Mouse (Mus musculus) megakaryocyte progenitor cell, adult 5-6 weeks (primary cell): ENCODE data around the gene Wrap73. TPM values are rescaled to one million over a fixed set of nuclear protein-coding genes. Genes with fewer than 3 reads are reported as not detected.

Experiments used
- ATAC-seq: replicated peaks from 2 replicates; pipeline ENCODE4 v1.8.0; 2016; ENCODE audit warnings: mild to moderate bottlenecking, moderate TSS enrichment, inconsistent platforms; ENCODE audit not compliant: poor library complexity
- total RNA-seq, 2 experiments: library from RNA; stranded (forward) in 1 of 2; stranded (reverse) in 1 of 2; fragments of 157-497, 149-512 nt in 1 of 2; fragments of 200-1000 nt in 1 of 2; gene quantifications; 2 replicates each; pipeline versions ENCODE4 v1.2.3 to v1.2.4; 2015 to 2017

The Wrap73 gene
- total RNA-seq, 2 experiments from 2014 or later = 9.1 to 11.9 TPM

- ATAC-seq = no peak
Observed at GRCm38 (mm10) chr4:154171931-154172604, 29.9 kb downstream of the Wrap73 start.

GRCm38 (mm10) chr4:154177257-154177656, 35.1 kb downstream of the Wrap73 start:
- ATAC-seq = peak; percentile 48

GRCm38 (mm10) chr4:154181001-154181400, 38.8 kb downstream of the Wrap73 start:
- ATAC-seq = no peak

GRCm38 (mm10) chr4:154183566-154183965, 41.4 kb downstream of the Wrap73 start:
- no peak for ATAC-seq

GRCm38 (mm10) chr4:154185001-154185400, 42.8 kb downstream of the Wrap73 start:
- no peak for ATAC-seq

GRCm38 (mm10) chr4:154186002-154186537, 43.9 kb downstream of the Wrap73 start:
- no peak for ATAC-seq

- peak; percentile 85 for ATAC-seq
Observed at GRCm38 (mm10) chr4:154188948-154189347, 46.8 kb downstream of the Wrap73 start.

- ATAC-seq = no peak
Observed at GRCm38 (mm10) chr4:154197961-154198360, 55.8 kb downstream of the Wrap73 start.

GRCm38 (mm10) chr4:154198377-154198961, 56.3 kb downstream of the Wrap73 start:
- no peak for ATAC-seq

- ATAC-seq = no peak
Observed at GRCm38 (mm10) chr4:154201511-154201910, 59.3 kb downstream of the Wrap73 start.

- ATAC-seq = no peak
Observed at GRCm38 (mm10) chr4:154204532-154204931, 62.4 kb downstream of the Wrap73 start.

GRCm38 (mm10) chr4:154205392-154205791, 63.2 kb downstream of the Wrap73 start:
- ATAC-seq = no peak

GRCm38 (mm10) chr4:154207261-154207660, 65.1 kb downstream of the Wrap73 start:
- ATAC-seq = peak; percentile 94

- no peak for ATAC-seq
Observed at GRCm38 (mm10) chr4:154209054-154209453, 66.9 kb downstream of the Wrap73 start.

GRCm38 (mm10) chr4:154209825-154210224, 67.7 kb downstream of the Wrap73 start:
- no peak for ATAC-seq

GRCm38 (mm10) chr4:154211459-154211858, 69.3 kb downstream of the Wrap73 start:
- ATAC-seq = no peak

- ATAC-seq = no peak
Observed at GRCm38 (mm10) chr4:154213586-154213985, 71.4 kb downstream of the Wrap73 start.

- ATAC-seq = no peak
Observed at GRCm38 (mm10) chr4:154214075-154214474, 71.9 kb downstream of the Wrap73 start.
